Mouse (Mus musculus): Measurements from ENCODE around the gene Usp32. TPM values are rescaled to one million over a fixed set of nuclear protein-coding genes. Genes with fewer than 3 reads are reported as not detected.

Usp32 gene
- polyA plus RNA-seq, 1 experiment from 2014 or later = 7.1 TPM

GRCm38 (mm10) chr11:84944639-84945435 lies 195.1 kb downstream of the Usp32 start:
- peaks cover 12% of the 10 kb centered on the region for H3K27me3 ChIP-seq (ENCODE audit: control insufficient read depth, insufficient read depth, low read length)
- ATAC-seq (ENCODE audit: low FRiP score, low TSS enrichment) = no peak
- no peak overlapping the region for H3K4me2 ChIP-seq (replicated peaks; ENCODE audit: low read depth, low read length)
- H3K9ac ChIP-seq (ENCODE audit: low read depth, low read length) = no peak overlapping the region
- no peaks in the 10 kb centered on the region for H3K36me3 ChIP-seq (ENCODE audit: control insufficient read depth, insufficient read depth, low read length)
- H3K27ac ChIP-seq (ENCODE audit: low read depth, low read length) = no peak overlapping the region
- no peaks in the 10 kb centered on the region for H3K9me3 ChIP-seq (ENCODE audit: control insufficient read depth, low read length)
- no peaks in the 10 kb centered on the region for H3K4me1 ChIP-seq (ENCODE audit: control insufficient read depth, insufficient read depth, low read length)
- H3K4me3 ChIP-seq (ENCODE audit: low read length) = no peak overlapping the region
- WGBS = 5% methylated on average over 12 of the region's 12 CpGs

GRCm38 (mm10) chr11:84943948-84944347 lies 196.0 kb downstream of the Usp32 start:
- H3K9me3 ChIP-seq (ENCODE audit: control insufficient read depth, low read length) = no peaks in the 10 kb centered on the region
- no peak for ATAC-seq (ENCODE audit: low FRiP score, low TSS enrichment)
- 1% methylated on average over 15 of the region's 15 CpGs for WGBS
- peak overlapping the region; percentile 28 for H3K4me2 ChIP-seq (replicated peaks; ENCODE audit: low read depth, low read length)
- H3K9ac ChIP-seq (ENCODE audit: low read depth, low read length) = no peak overlapping the region
- no peak overlapping the region for H3K4me3 ChIP-seq (ENCODE audit: low read length)
- H3K36me3 ChIP-seq (ENCODE audit: control insufficient read depth, insufficient read depth, low read length) = no peaks in the 10 kb centered on the region
- no peaks in the 10 kb centered on the region for H3K4me1 ChIP-seq (ENCODE audit: control insufficient read depth, insufficient read depth, low read length)
- H3K27ac ChIP-seq (ENCODE audit: low read depth, low read length) = no peak overlapping the region
- peaks cover 12% of the 10 kb centered on the region for H3K27me3 ChIP-seq (ENCODE audit: control insufficient read depth, insufficient read depth, low read length)

DNA sequence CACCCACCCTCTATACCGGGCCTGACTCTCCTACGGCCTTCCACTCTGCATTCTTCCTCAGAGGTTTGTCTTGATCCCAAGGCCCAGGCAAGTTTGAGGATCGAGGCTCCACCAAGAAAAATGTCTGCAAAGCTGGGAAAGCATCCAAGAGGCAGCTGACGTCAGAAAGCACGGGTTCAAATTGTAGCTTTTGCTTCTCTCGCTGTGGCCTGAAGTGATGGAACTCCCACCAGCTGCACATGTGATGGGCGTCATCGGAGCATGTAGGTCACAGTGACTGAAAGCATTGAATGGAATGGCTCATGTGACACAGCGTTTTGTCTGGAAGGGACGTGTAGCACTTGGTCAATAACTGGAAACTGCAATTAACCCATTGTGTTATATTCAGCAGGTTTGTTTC lies 199.8 kb downstream of the Usp32 start:
- no peak for ATAC-seq (ENCODE audit: low FRiP score, low TSS enrichment)
- WGBS = 79% methylated on average over 10 of the region's 10 CpGs
- no peaks in the 10 kb centered on the region for H3K36me3 ChIP-seq (ENCODE audit: control insufficient read depth, insufficient read depth, low read length)

DNA sequence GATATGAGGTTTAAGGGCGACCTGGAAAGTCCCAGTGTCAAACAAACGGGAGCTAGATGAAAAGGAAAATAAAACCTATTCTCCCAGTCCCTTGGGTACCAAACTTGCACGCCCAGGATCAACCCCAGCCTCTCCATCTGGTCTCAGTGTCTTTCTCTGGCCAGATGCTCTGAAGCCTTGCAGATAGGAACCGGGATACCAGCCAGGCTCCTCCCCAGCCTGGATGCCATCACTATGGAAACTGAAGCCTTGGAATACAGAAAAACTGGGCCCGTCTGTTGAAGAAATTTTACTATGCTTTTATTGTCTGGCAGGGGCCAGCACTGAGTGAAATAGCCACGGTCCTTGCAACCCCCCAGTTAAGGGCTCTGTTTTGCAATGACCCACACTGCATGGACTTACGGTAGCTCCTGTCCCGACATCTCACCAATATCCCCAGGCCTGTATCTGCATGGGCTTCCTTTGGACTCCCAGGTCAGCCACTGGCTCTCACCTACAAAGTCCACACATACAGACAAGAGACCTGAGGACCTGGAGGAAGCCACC lies 200.4 kb downstream of the Usp32 start:
- Histone ChIP-seq H3K36me3 (ENCODE audit: control insufficient read depth, insufficient read depth, low read length) (no peaks in the 10 kb centered on the region), H3K27me3 (ENCODE audit: control insufficient read depth, insufficient read depth, low read length) (peaks cover 5% of the 10 kb centered on the region), H3K27ac (ENCODE audit: low read depth, low read length) (no peak overlapping the region), H3K9ac (ENCODE audit: low read depth, low read length) (no peak overlapping the region), H3K4me3 (ENCODE audit: low read length) (no peak overlapping the region), H3K4me2 (replicated peaks; ENCODE audit: low read depth, low read length) (no peak overlapping the region), H3K9me3 (ENCODE audit: control insufficient read depth, low read length) (no peaks in the 10 kb centered on the region), H3K4me1 (ENCODE audit: control insufficient read depth, insufficient read depth, low read length) (no peaks in the 10 kb centered on the region)
- 66% methylated on average over 8 of the region's 8 CpGs for WGBS
- ATAC-seq (ENCODE audit: low FRiP score, low TSS enrichment) = no peak

More for the DNA sequence above, 199.8 kb downstream of the Usp32 start:
- Histone ChIP-seq H3K27ac (ENCODE audit: low read depth, low read length) (no peak overlapping the region), H3K4me3 (ENCODE audit: low read length) (no peak overlapping the region), H3K9me3 (ENCODE audit: control insufficient read depth, low read length) (no peaks in the 10 kb centered on the region), H3K9ac (ENCODE audit: low read depth, low read length) (no peak overlapping the region), H3K4me2 (replicated peaks; ENCODE audit: low read depth, low read length) (no peak overlapping the region), H3K27me3 (ENCODE audit: control insufficient read depth, insufficient read depth, low read length) (peaks cover 10% of the 10 kb centered on the region), H3K4me1 (ENCODE audit: control insufficient read depth, insufficient read depth, low read length) (no peaks in the 10 kb centered on the region)

Other genes with a start within 250 kb of the Usp32 start
- gene Znhit3, start 223.8 kb downstream of the Usp32 start, polyA plus RNA-seq (2014; fragmentation: Nextera tagmentation; extraction: Ambion mirVana) = 71.6 and 81.0 TPM in 2 replicates
- 58.6 and 65.3 TPM in 2 replicates for gene Car4, start 182.4 kb downstream of the Usp32 start, polyA plus RNA-seq (2014; fragmentation: Nextera tagmentation; extraction: Ambion mirVana)
- gene 1700125H20Rik, start 30.2 kb upstream of the Usp32 start, polyA plus RNA-seq (2014; fragmentation: Nextera tagmentation; extraction: Ambion mirVana) = not detected in 2 replicates
- 44.2 and 64.6 TPM in 2 replicates for gene Appbp2, start 95.0 kb upstream of the Usp32 start, polyA plus RNA-seq (2014; fragmentation: Nextera tagmentation; extraction: Ambion mirVana)
- 18.0 and 22.1 TPM in 2 replicates for gene Ppm1d, start 171.1 kb upstream of the Usp32 start, polyA plus RNA-seq (2014; fragmentation: Nextera tagmentation; extraction: Ambion mirVana)
- gene Bcas3, start 213.0 kb upstream of the Usp32 start, polyA plus RNA-seq (2014; fragmentation: Nextera tagmentation; extraction: Ambion mirVana) = 22.7 and 30.6 TPM in 2 replicates